Mouse (Mus musculus) forebrain, postnatal 0 days (tissue): ENCODE data around the gene Atoh7. TPM values are rescaled to one million over a fixed set of nuclear protein-coding genes. Genes with fewer than 3 reads are reported as not detected.

ENCODE experiments used
- ATAC-seq: fragments of 200-750 bp; cut with Nextera tagmentation; 2 replicates; pipeline ENCODE4 v1.8.0; 2017; ENCODE audit warnings: mild to moderate bottlenecking, moderate library complexity
- DNase-seq: peaks from one replicate; pipeline ENCODE4 v3.0.0-alpha.2; 2015
- H3K27ac ChIP-seq: fragments of 300-500 bp; sonication (generic); 2 replicates; pipeline ENCODE4 v1.5.1; 2014; ENCODE audit warnings: low read depth, mild to moderate bottlenecking, antibody characterized with exemption, low read length, moderate library complexity, mixed read lengths
- H3K27me3 ChIP-seq: fragments of 300-500 bp; sonication (generic); 2 replicates; pipeline ENCODE4 v1.6.1; 2014; ENCODE audit warnings: mild to moderate bottlenecking, low read length, mixed read lengths; ENCODE audit not compliant: insufficient read depth
- H3K36me3 ChIP-seq: fragments of 300-500 bp; sonication (generic); 2 replicates; pipeline ENCODE4 v1.6.1; 2014; ENCODE audit warnings: mild to moderate bottlenecking, moderate library complexity; ENCODE audit not compliant: insufficient read depth
- H3K4me1 ChIP-seq: fragments of 300-500 bp; sonication (generic); 2 replicates; pipeline ENCODE4 v1.6.1; 2014; ENCODE audit warnings: antibody characterized with exemption; ENCODE audit not compliant: insufficient read depth
- H3K4me2 ChIP-seq: fragments of 300-500 bp; sonication (generic); 2 replicates; pipeline ENCODE4 v1.6.1; 2014; ENCODE audit warnings: low read depth, mild to moderate bottlenecking, moderate library complexity
- H3K4me3 ChIP-seq: fragments of 300-500 bp; sonication (generic); 2 replicates; pipeline ENCODE4 v1.5.1; 2014; ENCODE audit warnings: low read depth, low read length, mixed read lengths
- H3K9ac ChIP-seq: fragments of 300-500 bp; sonication (generic); 2 replicates; pipeline ENCODE4 v1.6.1; 2014; ENCODE audit warnings: mild to moderate bottlenecking
- H3K9me3 ChIP-seq: fragments of 300-500 bp; sonication (generic); 2 replicates; pipeline ENCODE4 v1.6.1; 2016; ENCODE audit warnings: low read length
- CTCF ChIP-seq: sonication (generic); IDR thresholded peaks from 2 replicates; pipeline ENCODE4 v1.5.1; 2016; ENCODE audit warnings: antibody characterized with exemption, control low read depth, low read depth
- WGBS: fragments of 180-500 bp; shearing (Covaris S2); extraction: QIAGEN DNeasy Blood & Tissue Kit; methylation state at CpG from one replicate; pipeline ENCODE4 v1.1.7; 2014; 5-methylcytosine and 5-hydroxymethylcytosine counted together
- polyA plus RNA-seq: library from polyadenylated mRNA; unstranded; fragments of >200 nt; fragmentation: Nextera tagmentation; extraction: Ambion mirVana; gene quantifications from 2 replicates; pipeline ENCODE4 v1.2.1, GENCODE M21; 2015
- total RNA-seq: library from RNA; depleted of rRNA; stranded (reverse); fragments of >200 nt; gene quantifications from 2 replicates; pipeline ENCODE4 v1.2.3, GENCODE M21; 2014

The Atoh7 gene
- total and polyA plus RNA-seq, 2 experiments from 2014 or later, result 0.71 to 3.3 TPM

DNA sequence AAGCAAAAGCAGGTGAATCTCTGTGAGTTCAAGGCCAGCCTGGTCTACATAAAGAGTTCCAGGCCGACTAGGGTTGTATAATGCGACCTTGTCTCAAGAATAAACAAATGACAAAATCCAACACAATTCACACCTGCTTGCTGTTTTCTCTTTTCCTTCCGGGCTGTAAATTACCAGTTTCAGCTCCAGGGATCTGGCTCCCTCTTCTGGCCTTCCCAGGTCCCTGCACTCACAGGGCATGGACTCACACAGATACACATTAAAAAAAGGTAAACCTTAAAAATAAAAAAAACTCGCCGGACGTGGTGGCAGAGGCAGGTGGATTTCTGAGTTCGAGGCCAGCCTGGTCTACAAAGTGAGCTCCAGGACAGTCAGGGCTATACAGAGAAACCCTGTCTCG is 18.1 kb downstream of the Atoh7 start:
- Histone ChIP-seq H3K27ac (no peak overlapping the region), H3K9ac (no peak overlapping the region), H3K4me2 (no peak overlapping the region), H3K4me3 (no peak overlapping the region), H3K4me1 (no peaks in the 10 kb centered on the region), H3K36me3 (no peaks in the 10 kb centered on the region), H3K9me3 (no peaks in the 10 kb centered on the region), H3K27me3 (no peaks in the 10 kb centered on the region)
- DNase-seq, result no peak
- no peak for ATAC-seq
- 95% methylated on average over 8 of the region's 8 CpGs for WGBS
- 0 out of 2 replicates have a peak, but pooled peaks have one; percentile 7 for TF ChIP-seq CTCF

DNA sequence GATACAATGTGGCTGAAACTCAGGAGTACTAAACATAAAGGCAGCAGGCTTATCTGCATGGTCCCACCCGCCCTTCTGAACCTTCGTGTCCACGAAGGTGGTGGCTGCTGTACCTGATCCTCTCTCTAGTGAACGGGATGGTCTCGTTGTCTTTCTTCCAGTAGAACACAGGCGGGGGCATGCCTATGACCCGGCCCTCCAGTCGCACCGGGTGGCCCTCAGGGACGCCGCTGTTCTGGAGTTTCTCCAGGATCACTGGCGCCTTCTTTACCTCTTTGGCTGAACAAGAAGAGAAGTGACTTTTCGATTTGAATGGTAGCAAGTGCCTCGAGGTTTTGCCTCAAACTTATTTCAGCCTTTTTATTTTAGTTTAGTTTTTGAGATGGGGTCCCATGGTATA is 20.5 kb downstream of the Atoh7 start:
- H3K4me2 ChIP-seq, result no peak overlapping the region
- DNase-seq (no peak), ATAC-seq (no peak)
- no peaks in the 10 kb centered on the region for H3K9me3 ChIP-seq
- H3K36me3 ChIP-seq, result no peaks in the 10 kb centered on the region
- H3K27me3 ChIP-seq, result no peaks in the 10 kb centered on the region
- WGBS, result 79% methylated on average over 14 of the region's 14 CpGs
- no peak overlapping the region for H3K9ac ChIP-seq
- no peak overlapping the region for H3K27ac ChIP-seq
- TF ChIP-seq CTCF, result no peak
- no peaks in the 10 kb centered on the region for H3K4me1 ChIP-seq
- no peak overlapping the region for H3K4me3 ChIP-seq

DNA sequence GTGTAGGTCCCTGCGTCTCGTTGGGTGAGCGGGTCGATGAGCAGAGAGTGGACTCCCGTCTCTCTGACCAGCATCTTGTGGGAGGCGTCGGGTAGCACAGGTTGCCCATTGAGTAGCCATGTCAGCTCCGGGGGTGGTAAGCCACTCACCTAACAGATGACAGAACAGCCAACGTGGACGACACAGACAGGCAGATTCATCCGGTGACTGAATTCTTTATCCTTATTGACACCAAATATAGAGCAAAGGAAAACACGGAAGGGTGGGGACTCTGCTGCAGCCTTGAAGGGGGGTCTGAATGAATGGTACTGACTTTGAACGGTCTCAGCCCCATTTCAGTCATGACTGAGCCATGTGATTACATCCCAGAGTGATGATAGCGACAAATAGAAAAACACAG is 22.5 kb downstream of the Atoh7 start:
- H3K4me3 ChIP-seq, result no peak overlapping the region
- H3K27ac ChIP-seq, result no peak overlapping the region
- no peaks in the 10 kb centered on the region for H3K27me3 ChIP-seq
- TF ChIP-seq CTCF, result no peak
- H3K4me1 ChIP-seq, result no peaks in the 10 kb centered on the region
- H3K4me2 ChIP-seq, result no peak overlapping the region
- H3K36me3 ChIP-seq, result no peaks in the 10 kb centered on the region
- H3K9ac ChIP-seq, result no peak overlapping the region
- WGBS, result 86% methylated on average over 14 of the region's 14 CpGs
- ATAC-seq (no peak), DNase-seq (no peak)
- no peaks in the 10 kb centered on the region for H3K9me3 ChIP-seq

DNA sequence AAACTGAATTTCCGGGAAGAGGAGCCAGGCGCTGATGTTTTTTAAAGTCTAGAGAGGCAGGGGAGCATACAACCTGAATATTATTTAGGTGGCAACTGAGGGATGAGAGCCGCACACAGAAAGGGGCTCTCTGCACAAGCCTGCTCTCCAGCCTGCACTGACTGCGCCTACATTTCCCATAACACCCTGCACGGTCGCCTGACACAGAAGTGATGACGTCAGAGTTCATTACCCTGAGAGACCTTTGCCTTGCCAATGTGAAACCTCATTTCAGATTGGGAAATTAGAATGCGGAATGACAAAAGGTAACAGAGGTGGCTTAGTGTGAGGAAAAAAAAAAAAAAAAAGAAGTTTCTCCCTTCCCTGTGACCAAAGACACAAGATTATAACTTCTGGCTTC is 23.1 kb downstream of the Atoh7 start:
- peak; percentile 76 for ATAC-seq
- no peak overlapping the region for H3K27ac ChIP-seq

DNA sequence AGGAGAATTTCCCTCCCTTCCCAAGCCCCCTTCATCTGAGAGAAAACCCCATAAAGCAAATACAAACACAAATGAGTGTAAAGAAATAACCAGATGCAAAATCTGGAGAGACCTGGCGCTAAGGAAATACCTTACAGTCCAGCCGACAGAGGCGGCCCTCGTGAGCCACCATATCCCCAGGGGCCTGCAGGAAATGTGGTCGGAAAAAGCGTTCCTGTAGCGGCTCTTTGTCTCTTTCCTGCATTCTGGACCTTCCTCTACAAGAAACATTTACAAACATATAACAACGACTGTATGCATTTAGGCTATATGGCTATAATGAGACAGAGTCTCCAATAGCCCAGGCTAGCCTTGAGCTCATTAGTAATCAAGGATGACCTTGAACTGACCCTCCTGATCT is 23.7 kb downstream of the Atoh7 start:
- Histone ChIP-seq H3K36me3 (no peaks in the 10 kb centered on the region), H3K4me1 (no peaks in the 10 kb centered on the region), H3K9me3 (no peaks in the 10 kb centered on the region), H3K27ac (no peak overlapping the region), H3K4me3 (no peak overlapping the region), H3K4me2 (no peak overlapping the region), H3K9ac (no peak overlapping the region), H3K27me3 (no peaks in the 10 kb centered on the region)
- DNase-seq (no peak), ATAC-seq (no peak)
- no peak for TF ChIP-seq CTCF
- WGBS, result 90% methylated on average over 8 of the region's 8 CpGs

More for the DNA sequence above, 23.1 kb downstream of the Atoh7 start:
- Histone ChIP-seq H3K27me3 (no peaks in the 10 kb centered on the region), H3K4me2 (no peak overlapping the region), H3K4me1 (no peaks in the 10 kb centered on the region), H3K9ac (no peak overlapping the region), H3K36me3 (no peaks in the 10 kb centered on the region), H3K9me3 (no peaks in the 10 kb centered on the region), H3K4me3 (no peak overlapping the region)
- peak; percentile 31 for DNase-seq
- 27% methylated on average over 8 of the region's 8 CpGs for WGBS
- TF ChIP-seq CTCF, result no peak

DNA sequence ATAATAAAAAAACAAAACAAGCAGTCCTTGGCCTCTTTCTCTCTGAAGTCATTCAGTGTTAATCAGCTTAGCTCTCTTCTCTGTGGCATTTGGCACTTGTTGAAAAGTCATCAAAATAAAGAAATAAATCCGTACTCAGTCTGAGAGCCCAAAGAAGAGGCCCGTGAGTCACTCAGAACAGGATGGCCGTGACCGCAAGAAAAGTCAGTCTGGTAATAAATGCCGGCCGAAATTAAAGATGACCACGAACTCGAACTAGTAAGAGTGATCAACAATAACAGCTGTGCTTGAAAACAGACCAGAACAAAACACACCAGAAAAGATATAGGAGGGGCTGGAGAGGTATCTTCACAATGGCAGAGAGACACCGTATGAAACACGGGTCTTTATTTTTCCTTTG is 24.6 kb downstream of the Atoh7 start:
- Histone ChIP-seq H3K4me1 (no peaks in the 10 kb centered on the region), H3K4me3 (no peak overlapping the region), H3K9me3 (no peaks in the 10 kb centered on the region), H3K27ac (no peak overlapping the region), H3K27me3 (no peaks in the 10 kb centered on the region), H3K4me2 (no peak overlapping the region), H3K36me3 (no peaks in the 10 kb centered on the region), H3K9ac (no peak overlapping the region)
- TF ChIP-seq CTCF, result no peak
- DNase-seq (no peak), ATAC-seq (no peak)
- 90% methylated on average over 10 of the region's 10 CpGs for WGBS

DNA sequence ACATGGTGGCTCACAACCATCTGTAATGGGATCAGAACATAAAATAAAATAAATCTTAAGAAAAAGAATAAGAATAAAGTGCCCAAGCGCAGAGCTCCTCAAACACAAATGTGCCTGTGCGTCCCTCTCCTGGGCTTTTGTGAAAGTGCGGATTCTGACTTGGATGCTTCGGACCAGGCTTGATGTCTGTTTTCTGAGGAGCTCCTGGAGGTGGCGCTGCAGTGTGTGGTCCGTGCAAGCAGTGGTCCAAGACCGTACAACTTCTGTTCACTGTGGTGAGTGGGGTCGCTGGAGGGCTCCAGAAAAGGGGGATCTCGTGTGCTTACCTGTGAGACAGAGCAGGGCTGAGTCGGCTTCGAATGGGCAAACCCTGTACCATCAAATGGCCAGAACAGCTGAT is 25.9 kb downstream of the Atoh7 start:
- Histone ChIP-seq H3K4me1 (no peaks in the 10 kb centered on the region), H3K36me3 (no peaks in the 10 kb centered on the region), H3K9me3 (no peaks in the 10 kb centered on the region), H3K4me2 (no peak overlapping the region), H3K9ac (no peak overlapping the region), H3K27me3 (no peaks in the 10 kb centered on the region), H3K27ac (no peak overlapping the region), H3K4me3 (no peak overlapping the region)
- TF ChIP-seq CTCF, result peak; percentile 54
- 29% methylated on average over 11 of the region's 11 CpGs for WGBS
- ATAC-seq (0 out of 2 replicates have a peak, but pooled peaks have one; percentile 25), DNase-seq (no peak)

DNA sequence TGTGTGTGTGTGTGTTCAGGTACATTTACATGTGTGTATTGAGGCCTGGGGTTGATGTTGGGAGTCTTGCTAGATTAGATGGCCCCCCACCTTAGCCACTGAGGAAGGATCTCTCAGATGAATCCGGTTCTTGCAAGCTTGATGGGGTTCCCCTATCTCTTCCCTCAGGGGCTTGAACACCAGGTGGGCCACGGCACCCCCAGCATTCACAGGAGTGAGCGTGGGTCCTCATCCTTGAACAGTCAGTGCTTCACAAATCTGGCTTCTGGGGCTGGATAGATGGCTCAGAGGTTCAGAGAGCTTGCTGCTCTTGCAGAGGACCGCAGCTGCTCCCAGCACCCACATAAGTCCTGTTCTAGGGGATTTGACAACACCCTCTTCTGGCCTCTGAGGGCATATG is 26.7 kb downstream of the Atoh7 start:
- ATAC-seq (no peak), DNase-seq (no peak)
- Histone ChIP-seq H3K4me2 (no peak overlapping the region), H3K4me1 (no peaks in the 10 kb centered on the region), H3K9me3 (no peaks in the 10 kb centered on the region), H3K36me3 (no peaks in the 10 kb centered on the region), H3K27ac (no peak overlapping the region), H3K27me3 (no peaks in the 10 kb centered on the region), H3K4me3 (no peak overlapping the region), H3K9ac (no peak overlapping the region)
- no peak for TF ChIP-seq CTCF
- 83% methylated on average over 4 of the region's 4 CpGs for WGBS
